Mouse (Mus musculus) MEL (cell line): ENCODE results near the gene Tsga10ip. TPM values are rescaled to one million over a fixed set of nuclear protein-coding genes. Genes with fewer than 3 reads are reported as not detected.

Source experiments
- DNase-seq: peaks from one replicate; pipeline ENCODE4 v3.0.0; 2011; ENCODE audit warnings: low read depth, low spot score
- H3K27ac ChIP-seq: 2 replicates; pipeline ENCODE4 v1.5.1; 2012; ENCODE audit warnings: low read depth, mild to moderate bottlenecking, control low read depth, low read length, moderate library complexity; ENCODE audit not compliant: control insufficient read depth
- H3K27me3 ChIP-seq, 2 experiments: fragments of 150-350 bp in 1 of 2; sonication (generic) in 1 of 2; 2 replicates each; pipeline ENCODE4 v1.6.1; 2012; ENCODE audit warnings: low read length in 2 of 2, mild to moderate bottlenecking in 2 of 2, improper control_type of control experiment in 1 of 2, moderate library complexity in 1 of 2; ENCODE audit not compliant: insufficient read depth in 2 of 2, control insufficient read depth in 1 of 2
- H3K36me3 ChIP-seq, 2 experiments: 2 replicates each; pipeline ENCODE4 v1.6.1; 2012 to 2014; ENCODE audit warnings: low read length in 2 of 2, improper control_type of control experiment in 1 of 2, inconsistent platforms in 1 of 2, mild to moderate bottlenecking in 1 of 2; ENCODE audit not compliant: insufficient read depth in 2 of 2, control insufficient read depth in 1 of 2
- H3K4me1 ChIP-seq, 2 experiments: fragments of 150-350 bp in 1 of 2; sonication (generic) in 1 of 2; 2 replicates each; pipeline ENCODE4 v1.6.1; 2012; ENCODE audit warnings: low read length in 2 of 2, improper control_type of control experiment in 1 of 2, mild to moderate bottlenecking in 1 of 2; ENCODE audit not compliant: insufficient read depth in 2 of 2, control insufficient read depth in 1 of 2
- H3K4me3 ChIP-seq, 2 experiments: fragments of 150-350 bp in 1 of 2; sonication (generic) in 1 of 2; 2 replicates each; pipeline ENCODE4 v1.5.1; 2012; ENCODE audit warnings: low read depth in 2 of 2, low read length in 2 of 2, mild to moderate bottlenecking in 2 of 2, moderate library complexity in 2 of 2, control low read depth in 1 of 2, improper control_type of control experiment in 1 of 2; ENCODE audit not compliant: control insufficient read depth in 1 of 2, insufficient read depth in 1 of 2
- H3K79me2 ChIP-seq: 2 replicates; pipeline ENCODE4 v1.6.1; 2012; ENCODE audit warnings: mild to moderate bottlenecking, low read length, moderate library complexity; ENCODE audit not compliant: control insufficient read depth, poor library complexity, insufficient read depth
- H3K9ac ChIP-seq: 2 replicates; pipeline ENCODE4 v1.6.1; 2012; ENCODE audit warnings: low read depth, mild to moderate bottlenecking, control low read depth, low read length, moderate library complexity; ENCODE audit not compliant: control insufficient read depth, poor library complexity, severe bottlenecking
- H3K9me3 ChIP-seq: fragments of 150-350 bp; sonication (generic); replicated peaks from 2 replicates; pipeline ENCODE4 v1.6.1; 2012; ENCODE audit warnings: mild to moderate bottlenecking, low read length, improper control_type of control experiment, moderate library complexity; ENCODE audit not compliant: insufficient read depth
- CHD1 ChIP-seq: IDR thresholded peaks from 2 replicates; pipeline ENCODE4 v1.6.1; 2012; ENCODE audit warnings: low read depth, mild to moderate bottlenecking, inconsistent platforms, low read length, improper control_type of control experiment
- CHD2 ChIP-seq: IDR thresholded peaks from 2 replicates; pipeline ENCODE4 v1.6.1; 2011; ENCODE audit warnings: low read length, improper control_type of control experiment
- CTCF ChIP-seq, 3 experiments: IDR thresholded peaks in 2 of 3; conservative IDR thresholded peaks in 1 of 3; 2 replicates each; pipeline ENCODE4 v1.5.1; 2011 to 2012; ENCODE audit warnings: low read length in 3 of 3, low read depth in 2 of 3, mild to moderate bottlenecking in 2 of 3, improper control_type of control experiment in 1 of 3, inconsistent platforms in 1 of 3, mixed read lengths in 1 of 3, moderate library complexity in 1 of 3; ENCODE audit not compliant: control insufficient read depth in 1 of 3, insufficient read depth in 1 of 3, poor library complexity in 1 of 3, severe bottlenecking in 1 of 3
- E2F4 ChIP-seq: IDR thresholded peaks from 2 replicates; pipeline ENCODE4 v1.6.1; 2011; ENCODE audit warnings: low read depth, low read length, improper control_type of control experiment, borderline replicate concordance
- ELF1 ChIP-seq: IDR thresholded peaks from 2 replicates; pipeline ENCODE4 v1.6.1; 2014; ENCODE audit warnings: low read depth, mild to moderate bottlenecking, inconsistent platforms, low read length, improper control_type of control experiment, moderate library complexity
- GATA1 ChIP-seq: IDR thresholded peaks from 2 replicates; pipeline ENCODE4 v1.6.1; 2011; ENCODE audit warnings: low read depth, low read length, improper control_type of control experiment
- HCFC1 ChIP-seq: IDR thresholded peaks from 2 replicates; pipeline ENCODE4 v1.6.1; 2012; ENCODE audit warnings: low read depth, mild to moderate bottlenecking, inconsistent platforms, low read length, improper control_type of control experiment, moderate library complexity
- JUND ChIP-seq: IDR thresholded peaks from 2 replicates; pipeline ENCODE4 v1.6.1; 2011; ENCODE audit warnings: low read depth, mild to moderate bottlenecking, improper control_type of control experiment, low read length
- MAFK ChIP-seq: IDR thresholded peaks from 2 replicates; pipeline ENCODE4 v1.6.1; 2011; ENCODE audit warnings: low read depth, mild to moderate bottlenecking, low read length, improper control_type of control experiment, borderline replicate concordance
- MAZ ChIP-seq: IDR thresholded peaks from 2 replicates; pipeline ENCODE4 v1.6.1; 2012; ENCODE audit warnings: low read depth, mild to moderate bottlenecking, inconsistent platforms, low read length, improper control_type of control experiment
- MEF2A ChIP-seq: IDR thresholded peaks from 2 replicates; pipeline ENCODE4 v1.6.1; 2014; ENCODE audit warnings: low read depth, mild to moderate bottlenecking, inconsistent platforms, low read length, improper control_type of control experiment; ENCODE audit not compliant: poor library complexity, insufficient replicate concordance, severe bottlenecking; ENCODE audit errors: extremely low read depth
- MXI1 ChIP-seq: IDR thresholded peaks from 2 replicates; pipeline ENCODE4 v1.6.1; 2011; ENCODE audit warnings: mild to moderate bottlenecking, low read depth, low read length, improper control_type of control experiment
- MYB ChIP-seq: IDR thresholded peaks from 2 replicates; pipeline ENCODE4 v1.6.1; 2011; ENCODE audit warnings: mild to moderate bottlenecking, low read depth, low read length, improper control_type of control experiment
- MYC ChIP-seq: IDR thresholded peaks from 2 replicates; pipeline ENCODE4 v1.6.1; 2011; ENCODE audit warnings: low read depth, mild to moderate bottlenecking, low read length, improper control_type of control experiment, moderate library complexity
- NELFE ChIP-seq: IDR thresholded peaks from 2 replicates; pipeline ENCODE4 v1.6.1; 2011; ENCODE audit warnings: low read depth, low read length, improper control_type of control experiment
- POLR2AphosphoS2 ChIP-seq: IDR thresholded peaks from 2 replicates; pipeline ENCODE4 v1.6.1; 2011; ENCODE audit warnings: low read length, improper control_type of control experiment
- POLR2AphosphoS5 ChIP-seq: IDR thresholded peaks from 2 replicates; pipeline ENCODE4 v1.6.1; 2012; ENCODE audit warnings: low read depth, borderline replicate concordance, mild to moderate bottlenecking, inconsistent platforms, low read length, moderate library complexity, mixed read lengths
- RAD21 ChIP-seq: IDR thresholded peaks from 2 replicates; pipeline ENCODE4 v1.6.1; 2011; ENCODE audit warnings: mild to moderate bottlenecking, low read depth, low read length, improper control_type of control experiment
- SIN3A ChIP-seq: IDR thresholded peaks from 2 replicates; pipeline ENCODE4 v1.6.1; 2012; ENCODE audit warnings: low read length, improper control_type of control experiment, inconsistent platforms
- SMC3 ChIP-seq: IDR thresholded peaks from 2 replicates; pipeline ENCODE4 v1.6.1; 2011; ENCODE audit warnings: low read depth, low read length, improper control_type of control experiment
- TAL1 ChIP-seq: IDR thresholded peaks from 2 replicates; pipeline ENCODE4 v1.6.1; 2012; ENCODE audit warnings: mild to moderate bottlenecking, inconsistent platforms, low read length, moderate library complexity, mixed read lengths
- TBP ChIP-seq: IDR thresholded peaks from 2 replicates; pipeline ENCODE4 v1.8.0; 2011; ENCODE audit warnings: low read depth, low read length, improper control_type of control experiment
- TCF12 ChIP-seq: IDR thresholded peaks from 2 replicates; pipeline ENCODE4 v1.6.1; 2014; ENCODE audit warnings: low read depth, mild to moderate bottlenecking, inconsistent platforms, low read length, improper control_type of control experiment, moderate library complexity
- UBTF ChIP-seq: IDR thresholded peaks from 2 replicates; pipeline ENCODE4 v1.6.1; 2012; ENCODE audit warnings: low read depth, mild to moderate bottlenecking, inconsistent platforms, low read length, improper control_type of control experiment, moderate library complexity, borderline replicate concordance; ENCODE audit not compliant: insufficient read depth
- USF1 ChIP-seq: IDR thresholded peaks from 2 replicates; pipeline ENCODE4 v1.6.1; 2014; ENCODE audit warnings: low read depth, mild to moderate bottlenecking, inconsistent platforms, low read length, improper control_type of control experiment, moderate library complexity
- USF2 ChIP-seq, 2 experiments: IDR thresholded peaks; 2 replicates each; pipeline ENCODE4 v1.6.1; 2011 to 2012; ENCODE audit warnings: improper control_type of control experiment in 2 of 2, low read length in 2 of 2, borderline replicate concordance in 1 of 2, inconsistent platforms in 1 of 2, low read depth in 1 of 2, mild to moderate bottlenecking in 1 of 2; ENCODE audit not compliant: insufficient read depth in 1 of 2
- ZC3H11A ChIP-seq: IDR thresholded peaks from 2 replicates; pipeline ENCODE4 v1.6.1; 2012; ENCODE audit warnings: low read depth, mild to moderate bottlenecking, inconsistent platforms, low read length, improper control_type of control experiment
- polyA plus RNA-seq, 2 experiments: library from polyadenylated mRNA; stranded (reverse) in 1 of 2; unstranded in 1 of 2; fragments of >175 nt in 1 of 2; fragments of >200 nt in 1 of 2; gene quantifications; 2 replicates each; pipeline versions ENCODE4 v1.2.1 to v1.2.4; 2012; ENCODE audit warnings: low replicate concordance in 2 of 2, low read depth in 1 of 2; ENCODE audit not compliant: insufficient read length in 2 of 2, insufficient read depth in 1 of 2, missing spikeins in 1 of 2
- total RNA-seq: library from RNA; depleted of rRNA; stranded (reverse); fragments of 300-350 nt; gene quantifications from 2 replicates; pipeline ENCODE4 v1.2.3, GENCODE M21; 2012

Tsga10ip gene
- total and polyA plus RNA-seq, 3 experiments = 0.54 to 4.5 TPM; not detected in 1

DNA sequence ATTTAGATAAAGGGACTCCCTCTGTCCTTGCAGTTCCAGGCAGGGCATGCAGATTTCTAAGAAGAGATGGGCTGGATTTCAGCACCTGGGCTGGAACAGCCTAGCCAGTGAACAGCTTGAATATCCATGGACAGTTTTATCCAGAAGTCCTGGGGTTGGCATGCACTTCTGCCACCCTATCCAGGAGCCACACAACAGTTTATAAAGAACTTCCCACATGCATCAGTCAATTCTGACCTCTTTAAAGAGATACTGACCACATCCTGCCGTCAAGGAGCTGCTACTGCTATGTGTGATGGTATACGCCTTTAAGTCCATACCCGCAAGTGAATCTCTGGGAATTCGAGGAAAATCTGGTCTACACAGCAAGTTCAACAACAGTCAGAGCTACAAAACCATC, 26.9 kb upstream of the Tsga10ip start:
- peaks cover 17% of the 10 kb centered on the region for H3K79me2 ChIP-seq
- no peak overlapping the region for H3K4me3 ChIP-seq
- no peak for DNase-seq
- peaks cover 0 to 9% of the 10 kb centered on the region in 2 experiments; a peak in 2 of 4 replicates for H3K36me3 ChIP-seq
- no peak for TF ChIP-seq E2F4
- no peak for TF ChIP-seq ELF1
- no peak for TF ChIP-seq TAL1
- TF ChIP-seq POLR2AphosphoS5 = no peak
- TF ChIP-seq MEF2A = no peak
- TF ChIP-seq JUND = no peak
- no peak for TF ChIP-seq MAFK
- TF ChIP-seq CHD2 = no peak
- TF ChIP-seq GATA1 = no peak
- peaks cover 5 to 21% of the 10 kb centered on the region in 2 experiments for H3K4me1 ChIP-seq
- H3K27ac ChIP-seq = no peak overlapping the region
- no peaks in the 10 kb centered on the region for H3K27me3 ChIP-seq
- H3K9me3 ChIP-seq = no peaks in the 10 kb centered on the region
- no peak overlapping the region for H3K9ac ChIP-seq

DNA sequence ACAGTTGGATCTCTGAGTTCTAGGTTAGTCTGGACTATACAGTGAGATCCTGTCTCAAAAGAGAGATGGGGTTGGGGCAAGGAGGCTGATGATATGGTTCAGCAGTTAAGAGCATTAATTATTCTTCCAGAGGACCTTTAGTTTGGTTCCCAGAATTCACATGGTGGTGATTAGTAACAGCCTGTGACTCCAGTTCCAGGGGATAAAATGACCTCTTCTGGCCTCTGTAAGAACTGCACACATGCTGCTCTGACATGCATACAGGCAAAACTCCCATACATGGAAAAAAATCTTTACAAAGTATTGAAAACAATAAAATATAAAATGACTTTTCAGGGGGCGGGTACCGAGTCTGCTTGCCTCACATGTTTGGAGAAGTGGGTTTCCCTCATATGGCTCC, 25.8 kb upstream of the Tsga10ip start:
- H3K9ac ChIP-seq = no peak overlapping the region
- no peaks in the 10 kb centered on the region for H3K9me3 ChIP-seq
- no peak overlapping the region for H3K4me3 ChIP-seq
- peak; percentile 71 for DNase-seq
- TF ChIP-seq ELF1 = no peak
- no peak for TF ChIP-seq CHD2
- TF ChIP-seq RAD21 = peak; percentile 76
- TF ChIP-seq ZC3H11A = peak; percentile 42
- TF ChIP-seq POLR2AphosphoS2 = no peak
- no peak for TF ChIP-seq MAZ
- TF ChIP-seq NELFE = no peak
- TF ChIP-seq MYC = peak; percentile 45; the same call in 1 of the 2 replicates
- TF ChIP-seq MXI1 = no peak
- no peak for TF ChIP-seq JUND
- no peak for TF ChIP-seq UBTF
- TF ChIP-seq MYB = no peak
- no peak for TF ChIP-seq E2F4
- no peak for TF ChIP-seq MEF2A
- peak; percentile 45; the same call in 1 of the 2 replicates for TF ChIP-seq SIN3A
- 0 out of 2 replicates have a peak, but pooled peaks have one; percentile 11 for TF ChIP-seq TBP
- no peak for TF ChIP-seq GATA1
- TF ChIP-seq HCFC1 = no peak
- TF ChIP-seq CHD1 = no peak
- peak; percentile 69 for TF ChIP-seq SMC3
- TF ChIP-seq USF2 (IDR thresholded peaks at IDR 0.05; ENCODE audit: borderline replicate concordance in 1 of 2, insufficient read depth in 1 of 2, low read depth in 1 of 2, low read length in 2 of 2) = no peak
- TF ChIP-seq CTCF (IDR thresholded peaks at IDR 0.05 in 2 of 3, conservative IDR thresholded peaks at IDR 0.05 in 1 of 3; ENCODE audit: control insufficient read depth in 1 of 3, insufficient read depth in 1 of 3, low read depth in 2 of 3, low read length in 3 of 3, poor library complexity in 1 of 3, severe bottlenecking in 1 of 3) = peak; percentile 33 to 74 (median 57)
- no peak for TF ChIP-seq USF1
- no peak for TF ChIP-seq TCF12
- peaks cover 0 to 5% of the 10 kb centered on the region in 2 experiments; a peak in 2 of 4 replicates for H3K36me3 ChIP-seq
- H3K79me2 ChIP-seq = peaks cover 24% of the 10 kb centered on the region
- no peak overlapping the region for H3K27ac ChIP-seq
- H3K27me3 ChIP-seq = no peaks in the 10 kb centered on the region
- peaks cover 0 to 19% of the 10 kb centered on the region in 2 experiments; a peak in 2 of 4 replicates for H3K4me1 ChIP-seq
